Mouse (Mus musculus) adrenal gland, adult 8-10 months (tissue): ENCODE measurements around the gene Drd4. TPM values are rescaled to one million over a fixed set of nuclear protein-coding genes. Genes with fewer than 3 reads are reported as not detected.

Experiments
- DNase-seq: peaks from one replicate; pipeline ENCODE4 v3.0.0; 2022
- total RNA-seq, 4 experiments: library from RNA; stranded (reverse); gene quantifications; 2 replicates each; pipeline ENCODE4 v1.2.4; 2022

Gene Drd4
- total RNA-seq, 4 experiments from 2014 or later: 0.40 to 1.3 TPM; not detected in 2

GRCm38 (mm10) chr7:141292583-141293388, 980 bp downstream of the Drd4 start:
- no peak for DNase-seq

GRCm38 (mm10) chr7:141293852-141294471, 2.2 kb downstream of the Drd4 start:
- no peak for DNase-seq

- no peak for DNase-seq
Measured at GRCm38 (mm10) chr7:141294479-141294878, 2.7 kb downstream of the Drd4 start.

GRCm38 (mm10) chr7:141297926-141298650, 6.3 kb downstream of the Drd4 start:
- DNase-seq: no peak

GRCm38 (mm10) chr7:141299175-141299574, 7.4 kb downstream of the Drd4 start:
- DNase-seq: no peak

GRCm38 (mm10) chr7:141301386-141301785, 9.6 kb downstream of the Drd4 start:
- DNase-seq: no peak

GRCm38 (mm10) chr7:141302702-141303268, 11.0 kb downstream of the Drd4 start:
- DNase-seq: no peak

GRCm38 (mm10) chr7:141304537-141304936, 12.7 kb downstream of the Drd4 start:
- DNase-seq: no peak

GRCm38 (mm10) chr7:141314416-141314815, 22.6 kb downstream of the Drd4 start:
- no peak for DNase-seq

- DNase-seq: no peak
Measured at GRCm38 (mm10) chr7:141315076-141315475, 23.3 kb downstream of the Drd4 start.

- DNase-seq: no peak
Measured at GRCm38 (mm10) chr7:141315974-141316373, 24.2 kb downstream of the Drd4 start.

GRCm38 (mm10) chr7:141317619-141318132, 25.9 kb downstream of the Drd4 start:
- no peak for DNase-seq

GRCm38 (mm10) chr7:141319446-141319845, 27.6 kb downstream of the Drd4 start:
- DNase-seq: no peak

- no peak for DNase-seq
Measured at GRCm38 (mm10) chr7:141324686-141325085, 32.9 kb downstream of the Drd4 start.

GRCm38 (mm10) chr7:141326546-141327446, 35.0 kb downstream of the Drd4 start:
- peak; percentile 24 for DNase-seq

- peak; percentile 98 for DNase-seq
Measured at GRCm38 (mm10) chr7:141327469-141328372, 35.9 kb downstream of the Drd4 start, which contains the start of the genes Deaf1 and Tmem80. TSS of gene Deaf1 (minus strand) at chr7:141327690. TSS of gene Tmem80 (plus strand) at chr7:141327739.

- DNase-seq: no peak
Measured at GRCm38 (mm10) chr7:141328373-141328990, 36.7 kb downstream of the Drd4 start.

- no peak for DNase-seq
Measured at GRCm38 (mm10) chr7:141330706-141331105, 38.9 kb downstream of the Drd4 start.

GRCm38 (mm10) chr7:141331990-141332389, 40.2 kb downstream of the Drd4 start:
- DNase-seq: no peak

- DNase-seq: no peak
Measured at GRCm38 (mm10) chr7:141335044-141335579, 43.3 kb downstream of the Drd4 start.
